Comparison of ENCODE assay signal across 22 mouse cellular contexts in the genomic region with DNA sequence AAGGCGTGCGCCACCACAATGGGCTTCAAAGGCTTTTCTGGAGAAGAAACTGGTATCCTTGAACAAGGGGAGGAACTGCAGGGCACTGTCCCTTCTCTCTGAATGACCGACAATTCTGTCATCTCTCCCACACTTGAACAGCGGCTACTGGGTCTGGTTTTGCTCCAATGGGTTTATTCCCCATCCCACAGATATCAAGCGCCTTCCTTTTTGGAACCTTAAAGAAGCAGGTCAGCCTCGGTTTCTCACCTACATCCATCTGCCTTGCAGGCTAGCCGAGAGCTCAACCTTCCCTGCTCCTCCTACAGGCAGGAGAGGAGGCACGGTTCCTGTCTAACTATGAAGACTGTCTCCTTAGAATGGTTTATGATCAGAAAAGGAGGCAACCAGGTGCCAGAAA. TPM values are rescaled to one million over a fixed set of nuclear protein-coding genes. Genes with fewer than 3 reads are reported as not detected.
"Had no signal": no experiment of that assay in that cellular context is flagged by ENCODE, and none has a peak within 500 bp of the region (broad histone marks: within the 10 kb centered on the region; RNA-seq: fewer than 3 reads in every experiment).

No protein-coding gene starts in this region.

- H3K9ac ChIP-seq: lung, embryonic 15.5 days; midbrain, embryonic 13.5 days; midbrain, embryonic 15.5 days; neural tube, embryonic 12.5 days; stomach, embryonic 15.5 days had no signal

- DNase-seq: lung, adult 2 months; lung, postnatal 14 days; lung, postnatal 36 days; right cerebral cortex, postnatal 14 days; thymus, adult 2 months; thymus, postnatal 4 days had no signal

- H3K4me2 ChIP-seq: lung, embryonic 15.5 days; midbrain, embryonic 11.5 days; midbrain, embryonic 13.5 days; midbrain, embryonic 15.5 days; neural tube, embryonic 12.5 days; stomach, embryonic 15.5 days had no signal

- H3K27ac ChIP-seq: lung, embryonic 15.5 days; macrophage; midbrain, embryonic 13.5 days; midbrain, embryonic 15.5 days; neural tube, embryonic 12.5 days; stomach, embryonic 15.5 days; stomach, postnatal 0 days had no signal

- H3K36me3 ChIP-seq: midbrain, embryonic 15.5 days had no signal

- H3K27me3 ChIP-seq: lung, embryonic 15.5 days; megakaryocyte, embryonic 14.5 days; midbrain, embryonic 13.5 days; midbrain, embryonic 15.5 days; neural tube, embryonic 12.5 days; stomach, embryonic 15.5 days had no signal

- H3K9me3 ChIP-seq: lung, embryonic 15.5 days; megakaryocyte, embryonic 14.5 days; midbrain, embryonic 13.5 days; midbrain, embryonic 15.5 days; neural tube, embryonic 12.5 days; stomach, embryonic 15.5 days had no signal

- H3K4me3 ChIP-seq: lung, embryonic 15.5 days; megakaryocyte, embryonic 14.5 days; midbrain, embryonic 13.5 days; midbrain, embryonic 15.5 days; neural tube, embryonic 12.5 days; stomach, embryonic 15.5 days had no signal

RNA-seq across cellular contexts. Expression of gene Il10, which starts 29.3 kb away (rescaled TPM):
- total RNA-seq: megakaryocyte progenitor cell, adult 5-6 weeks; midbrain, postnatal 0 days; monocyte, adult 5-6 weeks; neutrophil, adult 5-6 weeks had no signal
- polyA plus RNA-seq: lung, adult 2 months; lung, postnatal 0 days; midbrain, embryonic 11.5 days; midbrain, embryonic 13.5 days; midbrain, embryonic 15.5 days; midbrain, postnatal 0 days; neural tube, embryonic 12.5 days; neural tube, embryonic 14.5 days; stomach, embryonic 15.5 days; stomach, postnatal 0 days; testis, adult 2 months had no signal
